Mouse (Mus musculus): ENCODE data around the gene Cmc1. TPM values are rescaled to one million over a fixed set of nuclear protein-coding genes. Genes with fewer than 3 reads are reported as not detected.

Gene Cmc1
- polyA plus RNA-seq, 1 experiment, result 10.1 TPM

DNA sequence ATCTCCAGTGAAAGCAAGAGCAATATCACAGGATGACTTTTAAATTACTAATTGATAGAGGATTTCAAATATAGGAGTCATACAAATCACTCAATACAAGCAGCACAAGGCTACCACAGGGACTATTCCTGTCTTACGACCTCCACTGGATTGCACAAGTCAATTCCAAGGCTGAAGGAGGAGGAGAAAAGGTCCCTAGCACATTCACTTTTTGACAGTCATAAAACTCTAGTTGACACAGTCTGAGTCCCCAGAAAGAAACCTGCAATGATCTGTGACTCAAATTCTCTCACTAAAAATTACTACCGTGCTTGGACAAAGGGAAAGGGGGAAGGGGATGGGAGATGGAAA, 39.6 kb downstream of the Cmc1 start:
- no peak for TF ChIP-seq POLR2A (IDR thresholded peaks at IDR 0.05; ENCODE audit: borderline replicate concordance, extremely low read depth, insufficient read depth, insufficient read length, poor library complexity, severe bottlenecking)
- no peak for TF ChIP-seq CTCF (IDR thresholded peaks at IDR 0.05; ENCODE audit: borderline replicate concordance, extremely low read depth, insufficient read depth, insufficient read length)

DNA sequence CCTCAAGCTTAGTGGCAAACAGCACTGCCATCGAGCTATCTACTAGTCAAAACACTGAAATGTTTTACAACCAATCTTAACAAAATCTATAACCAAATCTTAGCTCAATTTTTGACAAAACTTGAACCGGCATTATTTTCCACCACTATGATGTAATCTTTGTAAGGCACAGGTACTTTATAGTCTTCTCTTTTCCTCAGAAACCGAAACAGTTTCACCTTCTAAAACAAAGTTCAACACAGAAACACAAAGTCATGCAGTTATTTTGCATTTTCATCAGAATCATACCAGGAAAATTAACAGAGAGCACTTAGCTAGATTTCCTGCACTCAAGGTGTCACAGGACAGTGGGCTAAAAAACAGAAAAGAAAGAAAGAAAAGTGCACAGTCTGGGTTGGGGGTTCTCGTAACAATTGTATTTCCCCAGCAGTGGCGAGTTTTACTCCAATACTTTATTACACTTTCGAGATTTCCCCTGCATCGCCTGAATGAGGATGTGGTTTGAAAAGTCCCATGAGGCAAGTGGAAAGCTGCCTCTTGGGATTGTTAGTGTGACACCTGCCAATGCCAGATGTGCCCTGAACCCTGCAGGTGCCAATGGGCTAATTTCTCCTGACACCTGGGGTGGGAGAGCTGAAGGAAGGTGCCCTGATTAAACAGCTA, 40.1 kb downstream of the Cmc1 start:
- TF ChIP-seq POLR2A (IDR thresholded peaks at IDR 0.05; ENCODE audit: borderline replicate concordance, extremely low read depth, insufficient read depth, insufficient read length, poor library complexity, severe bottlenecking) (no peak), CTCF (IDR thresholded peaks at IDR 0.05; ENCODE audit: borderline replicate concordance, extremely low read depth, insufficient read depth, insufficient read length) (no peak)
- DNase-seq (ENCODE audit: low read depth), result no peak

More for the DNA sequence above, 39.6 kb downstream of the Cmc1 start:
- DNase-seq (ENCODE audit: low read depth), result no peak

DNA sequence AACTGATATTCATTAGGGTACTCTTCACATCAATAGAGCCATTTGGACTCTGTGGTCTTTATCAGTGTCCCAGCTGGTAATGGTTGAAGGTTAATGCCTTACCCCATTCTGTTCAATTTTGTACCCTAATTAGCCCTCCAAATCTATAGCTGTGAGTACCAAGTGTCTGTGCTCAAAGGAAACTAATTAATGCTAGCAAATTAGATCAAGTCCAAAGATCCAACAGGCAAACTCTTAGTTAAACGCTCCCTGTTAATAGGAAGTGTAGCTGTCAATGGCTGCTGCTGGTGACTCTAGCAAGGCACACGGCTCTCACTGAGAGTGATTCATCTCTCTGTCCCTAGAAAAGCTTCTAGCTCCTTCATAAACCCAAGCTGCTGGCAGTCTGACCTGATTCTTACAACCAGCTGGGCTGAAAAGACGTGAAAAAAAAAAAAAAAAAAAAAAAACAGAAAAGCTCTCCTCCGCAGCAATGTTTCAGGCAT, 41.4 kb downstream of the Cmc1 start:
- DNase-seq (ENCODE audit: low read depth), result peak; percentile 90
- TF ChIP-seq POLR2A (IDR thresholded peaks at IDR 0.05; ENCODE audit: borderline replicate concordance, extremely low read depth, insufficient read depth, insufficient read length, poor library complexity, severe bottlenecking) (no peak), CTCF (IDR thresholded peaks at IDR 0.05; ENCODE audit: borderline replicate concordance, extremely low read depth, insufficient read depth, insufficient read length) (no peak)

DNA sequence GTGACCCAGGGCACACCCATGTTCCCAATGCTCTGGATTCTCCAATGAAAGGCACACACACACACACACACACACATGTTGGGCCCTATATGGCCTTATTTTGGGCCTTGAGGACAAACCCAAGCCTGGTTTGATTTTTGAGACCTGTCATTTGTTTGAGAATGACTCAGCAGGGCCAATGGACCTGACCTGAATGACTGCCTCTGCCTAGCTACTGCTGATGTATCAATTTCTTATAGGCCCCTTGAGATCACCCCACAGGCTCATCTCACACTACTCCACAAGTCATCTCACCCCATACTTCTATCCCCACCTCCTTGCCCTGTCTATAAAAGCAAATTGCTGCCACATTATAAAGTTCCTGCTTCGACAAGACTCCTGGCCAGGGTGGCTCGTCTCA, 48.2 kb downstream of the Cmc1 start:
- DNase-seq (ENCODE audit: low read depth), result no peak
- TF ChIP-seq POLR2A (IDR thresholded peaks at IDR 0.05; ENCODE audit: borderline replicate concordance, extremely low read depth, insufficient read depth, insufficient read length, poor library complexity, severe bottlenecking), result no peak
- no peak for TF ChIP-seq CTCF (IDR thresholded peaks at IDR 0.05; ENCODE audit: borderline replicate concordance, extremely low read depth, insufficient read depth, insufficient read length)

DNA sequence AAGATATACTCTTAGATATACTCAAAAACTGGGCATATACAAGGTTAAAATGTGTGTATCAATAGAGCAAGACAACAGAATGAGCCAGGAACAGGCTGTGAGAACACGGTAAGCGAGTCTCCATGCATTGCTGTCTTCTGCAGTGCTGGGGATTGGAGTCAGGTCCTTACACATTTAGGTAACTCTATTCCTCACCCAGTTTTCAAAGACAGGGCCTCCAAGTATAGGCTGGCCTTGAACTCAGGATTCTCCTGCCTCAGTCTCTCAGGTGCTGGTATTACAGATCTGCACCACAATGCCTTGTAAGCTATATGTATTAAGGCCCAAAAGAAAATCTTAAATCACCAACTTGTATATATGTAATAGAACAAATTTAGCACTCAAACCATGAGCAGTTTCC, 49.5 kb downstream of the Cmc1 start:
- no peak for TF ChIP-seq POLR2A (IDR thresholded peaks at IDR 0.05; ENCODE audit: borderline replicate concordance, extremely low read depth, insufficient read depth, insufficient read length, poor library complexity, severe bottlenecking)
- no peak for TF ChIP-seq CTCF (IDR thresholded peaks at IDR 0.05; ENCODE audit: borderline replicate concordance, extremely low read depth, insufficient read depth, insufficient read length)
- no peak for DNase-seq (ENCODE audit: low read depth)

DNA sequence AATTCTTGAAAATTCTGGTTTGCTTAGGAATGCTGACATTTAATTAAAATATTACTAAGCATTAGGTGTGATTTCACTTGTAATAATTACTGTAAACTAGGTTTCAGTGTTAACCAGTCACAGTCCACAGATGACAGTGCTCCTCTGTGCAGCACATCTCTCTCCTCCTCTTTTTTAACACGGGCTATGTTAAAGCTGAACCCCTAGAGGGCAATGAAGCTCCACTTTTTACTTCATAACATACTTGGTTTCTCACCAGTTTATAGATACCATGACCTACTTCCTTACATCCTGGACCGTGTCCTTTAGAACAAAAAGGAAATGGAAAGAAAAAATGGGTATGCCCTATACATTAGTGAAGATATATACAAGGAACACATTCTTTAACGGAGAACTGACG, 50.6 kb downstream of the Cmc1 start:
- no peak for TF ChIP-seq POLR2A (IDR thresholded peaks at IDR 0.05; ENCODE audit: borderline replicate concordance, extremely low read depth, insufficient read depth, insufficient read length, poor library complexity, severe bottlenecking)
- TF ChIP-seq CTCF (IDR thresholded peaks at IDR 0.05; ENCODE audit: borderline replicate concordance, extremely low read depth, insufficient read depth, insufficient read length), result peak; percentile 43; the same call in 1 of the 2 replicates

DNA sequence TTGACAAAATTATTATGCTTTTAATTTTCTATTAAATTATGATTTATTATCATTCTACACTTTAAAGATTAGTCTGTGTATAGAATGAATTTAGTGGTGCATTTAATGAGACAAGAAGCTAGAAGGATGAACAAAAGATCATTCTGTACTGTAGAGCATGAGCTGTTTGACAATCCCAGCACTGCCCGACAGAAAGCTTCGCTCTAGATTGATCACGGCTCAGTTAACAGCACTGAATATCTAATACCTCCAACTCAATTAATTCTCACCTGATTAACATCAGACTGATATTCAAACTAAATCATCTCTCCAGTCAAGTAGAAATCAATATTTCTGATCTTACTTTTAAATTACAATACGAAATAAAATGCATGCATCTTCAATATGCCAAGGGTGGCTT, 66.1 kb downstream of the Cmc1 start:
- no peak for TF ChIP-seq POLR2A (IDR thresholded peaks at IDR 0.05; ENCODE audit: borderline replicate concordance, extremely low read depth, insufficient read depth, insufficient read length, poor library complexity, severe bottlenecking)
- TF ChIP-seq CTCF (IDR thresholded peaks at IDR 0.05; ENCODE audit: borderline replicate concordance, extremely low read depth, insufficient read depth, insufficient read length), result no peak
- DNase-seq (ENCODE audit: low read depth), result peak; percentile 53

More for the DNA sequence above, 50.6 kb downstream of the Cmc1 start:
- peak; percentile 78 for DNase-seq (ENCODE audit: low read depth)

DNA sequence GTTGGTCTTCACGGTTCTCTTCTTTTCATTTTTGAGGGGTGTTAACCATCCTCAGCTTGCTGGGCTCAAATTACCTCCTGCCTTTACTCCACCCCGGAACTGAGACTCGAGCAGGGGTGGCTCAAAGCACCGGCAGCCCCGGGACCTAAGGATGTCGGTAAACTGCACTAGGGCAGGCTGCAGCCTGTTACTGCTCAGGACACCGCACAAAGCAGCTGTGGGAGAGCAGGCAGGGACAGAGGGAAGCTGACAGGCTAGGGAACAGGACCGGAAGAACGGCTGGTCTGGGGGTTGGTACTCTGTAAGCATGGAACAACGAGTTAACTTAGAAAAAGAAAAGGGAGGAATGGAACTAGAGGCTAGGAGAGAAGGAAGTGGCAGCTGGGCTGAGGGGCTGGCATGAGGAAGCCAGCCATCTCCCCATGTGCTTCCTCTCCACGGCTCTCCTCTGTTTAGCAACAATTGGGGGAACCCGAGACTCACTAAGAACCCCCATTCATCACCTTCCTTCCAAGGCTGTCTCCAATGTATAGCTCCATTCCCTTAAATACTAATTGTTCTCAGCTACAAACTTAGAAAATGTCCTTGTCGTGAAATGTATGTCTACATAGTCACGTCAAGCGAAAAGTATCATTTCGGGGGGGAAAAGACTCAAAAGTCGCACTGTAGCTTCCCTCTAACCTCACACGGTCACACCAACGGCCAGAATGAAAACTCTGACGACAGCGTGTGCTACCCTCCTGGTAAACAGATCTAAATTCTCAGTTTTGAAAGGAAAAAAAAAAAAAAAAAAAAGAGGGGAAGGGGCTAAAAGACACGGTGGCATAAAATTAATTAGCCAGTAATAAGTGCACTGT, 67.2 kb downstream of the Cmc1 start:
- no peak for DNase-seq (ENCODE audit: low read depth)
- TF ChIP-seq CTCF (IDR thresholded peaks at IDR 0.05; ENCODE audit: borderline replicate concordance, extremely low read depth, insufficient read depth, insufficient read length) (no peak), POLR2A (IDR thresholded peaks at IDR 0.05; ENCODE audit: borderline replicate concordance, extremely low read depth, insufficient read depth, insufficient read length, poor library complexity, severe bottlenecking) (no peak)

DNA sequence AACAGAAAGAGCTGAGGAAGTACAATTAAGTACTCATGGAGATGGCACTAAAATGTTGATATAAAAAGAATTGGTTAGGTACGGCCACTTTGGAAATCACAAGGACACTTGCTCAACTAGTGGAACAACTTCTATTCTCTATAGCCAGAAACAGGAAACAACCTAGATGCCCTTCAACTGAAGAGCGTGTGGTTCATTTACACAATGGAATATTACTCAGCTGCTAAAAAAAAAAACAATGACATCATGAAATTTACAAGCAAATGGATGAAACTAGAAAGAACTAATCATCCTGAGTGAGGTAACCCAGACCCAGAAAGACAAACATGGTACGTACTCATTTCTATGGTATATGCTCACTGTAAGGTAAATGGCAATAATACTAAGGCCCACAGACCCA, 76.6 kb downstream of the Cmc1 start:
- DNase-seq (ENCODE audit: low read depth), result no peak
- TF ChIP-seq CTCF (IDR thresholded peaks at IDR 0.05; ENCODE audit: borderline replicate concordance, extremely low read depth, insufficient read depth, insufficient read length) (no peak), POLR2A (IDR thresholded peaks at IDR 0.05; ENCODE audit: borderline replicate concordance, extremely low read depth, insufficient read depth, insufficient read length, poor library complexity, severe bottlenecking) (no peak)

DNA sequence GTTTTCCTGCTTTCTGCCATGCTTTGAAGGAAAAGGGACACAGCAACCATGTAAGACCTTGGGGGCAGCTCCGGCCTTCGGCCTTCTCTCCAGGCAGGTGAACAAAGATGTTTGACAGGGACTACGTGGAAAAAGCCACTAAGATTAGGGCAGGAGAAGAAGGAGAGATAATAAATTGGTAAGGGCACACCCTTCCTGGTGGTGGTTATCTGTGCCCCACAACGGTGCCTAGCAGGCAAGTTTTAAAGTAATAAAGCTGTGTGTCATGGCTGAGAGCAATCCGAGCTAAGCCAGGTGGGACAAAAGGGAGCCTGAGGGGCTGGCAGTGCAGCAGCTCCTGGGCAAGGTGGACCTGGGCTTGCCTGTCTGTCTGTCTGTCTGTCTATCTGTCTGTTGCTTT, 77.9 kb downstream of the Cmc1 start:
- no peak for DNase-seq (ENCODE audit: low read depth)
- TF ChIP-seq CTCF (IDR thresholded peaks at IDR 0.05; ENCODE audit: borderline replicate concordance, extremely low read depth, insufficient read depth, insufficient read length) (no peak), POLR2A (IDR thresholded peaks at IDR 0.05; ENCODE audit: borderline replicate concordance, extremely low read depth, insufficient read depth, insufficient read length, poor library complexity, severe bottlenecking) (no peak)

DNA sequence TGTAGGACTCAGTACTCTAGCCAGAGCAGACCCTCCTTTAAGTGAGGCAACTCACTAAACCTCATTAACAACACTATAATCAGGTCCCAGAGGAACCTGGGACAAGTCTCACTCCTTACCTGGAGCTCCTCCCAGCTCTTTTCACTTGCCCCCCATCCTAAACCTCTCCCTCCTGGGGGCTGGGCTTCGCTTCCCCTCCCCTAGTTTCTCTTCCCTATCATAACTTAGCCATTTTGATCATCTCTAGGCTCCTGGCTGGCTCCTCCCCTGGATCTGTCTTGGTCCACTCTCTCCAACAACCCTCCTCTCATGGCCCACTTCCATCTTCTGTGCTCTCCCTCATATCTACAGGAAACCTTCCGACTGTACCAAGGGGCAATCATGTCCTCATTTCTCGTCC, 78.6 kb downstream of the Cmc1 start:
- TF ChIP-seq CTCF (IDR thresholded peaks at IDR 0.05; ENCODE audit: borderline replicate concordance, extremely low read depth, insufficient read depth, insufficient read length) (no peak), POLR2A (IDR thresholded peaks at IDR 0.05; ENCODE audit: borderline replicate concordance, extremely low read depth, insufficient read depth, insufficient read length, poor library complexity, severe bottlenecking) (no peak)
- no peak for DNase-seq (ENCODE audit: low read depth)

All from brain, embryonic 14.5 days (tissue).